Mouse (Mus musculus): ENCODE measurements around the gene Cfap161. TPM values are rescaled to one million over a fixed set of nuclear protein-coding genes. Genes with fewer than 3 reads are reported as not detected.

Cfap161 gene
- polyA plus RNA-seq, 2 experiments, result 0.08 TPM; not detected in 1

DNA sequence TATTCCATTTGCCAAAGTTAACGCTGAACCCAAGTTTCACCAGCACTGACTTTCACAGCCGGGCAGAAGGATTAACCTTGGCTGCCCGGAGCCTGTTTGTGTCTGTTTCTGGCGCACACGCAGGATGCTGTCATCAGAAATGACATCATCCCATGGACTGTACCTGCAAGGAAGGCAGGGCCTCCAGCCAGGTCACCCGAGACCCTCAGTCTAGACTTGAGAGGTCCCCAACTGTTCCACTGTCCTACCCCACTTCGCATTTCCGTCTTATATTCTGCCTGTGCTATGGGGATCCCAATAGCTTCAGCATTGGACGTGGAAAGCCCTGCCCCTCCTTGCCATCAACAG, 49.6 kb downstream of the Cfap161 start:
- ATAC-seq (ENCODE audit: insufficient read depth) (no peak), DNase-seq (ENCODE audit: low read depth in 3 of 3, low spot score in 3 of 3) (no peak)
- Histone ChIP-seq H3K9me3 (ENCODE audit: control insufficient read depth, low read length) (no peaks in the 10 kb centered on the region), H3K9ac (replicated peaks) (no peak overlapping the region), H3K4me3 (ENCODE audit: insufficient read depth in 1 of 2, low read depth in 2 of 2, low read length in 2 of 2) (no peak overlapping the region), H3K4me2 (ENCODE audit: low read depth) (no peak overlapping the region), H3K4me1 (replicated peaks; ENCODE audit: control insufficient read depth in 2 of 2, insufficient read depth in 2 of 2, low read length in 1 of 2) (no peaks in the 10 kb centered on the region), H3K27ac (no peak overlapping the region), H3K36me3 (replicated peaks; ENCODE audit: control insufficient read depth, insufficient read depth, low read depth) (no peaks in the 10 kb centered on the region), H3K27me3 (ENCODE audit: control insufficient read depth, insufficient read depth, low read length) (no peaks in the 10 kb centered on the region)
- TF ChIP-seq EP300 (IDR thresholded peaks at IDR 0.05; ENCODE audit: low read depth), result no peak
- TF ChIP-seq CTCF (IDR thresholded peaks at IDR 0.05; ENCODE audit: low read depth), result no peak
- WGBS (ENCODE audit: insufficient replicate concordance), result 71% methylated on average over 9 of the region's 9 CpGs

DNA sequence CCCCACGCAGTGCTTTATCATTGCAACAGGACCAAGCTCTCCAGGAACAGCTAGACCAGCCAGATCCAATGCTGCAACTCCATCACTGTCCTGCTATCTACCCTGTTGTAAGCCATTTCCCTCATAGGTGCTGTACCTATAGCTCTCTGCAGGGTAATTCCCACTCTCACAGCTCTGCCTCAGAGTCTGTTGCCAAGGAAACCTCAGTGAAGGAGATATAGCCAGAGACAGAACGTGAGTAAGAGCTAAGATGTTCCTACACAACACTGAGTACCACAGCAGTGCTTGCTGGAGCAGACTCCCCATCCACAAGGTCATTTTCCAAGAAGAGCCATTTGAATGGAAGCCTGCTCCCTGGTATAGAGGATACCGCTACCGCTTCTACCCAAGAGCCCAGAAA, 50.4 kb downstream of the Cfap161 start:
- H3K4me2 ChIP-seq (ENCODE audit: low read depth), result no peak overlapping the region
- H3K9ac ChIP-seq (replicated peaks), result no peak overlapping the region
- no peaks in the 10 kb centered on the region for H3K9me3 ChIP-seq (ENCODE audit: control insufficient read depth, low read length)
- DNase-seq (ENCODE audit: low read depth in 3 of 3, low spot score in 3 of 3) (no peak), ATAC-seq (ENCODE audit: insufficient read depth) (no peak)
- no peak for TF ChIP-seq EP300 (IDR thresholded peaks at IDR 0.05; ENCODE audit: low read depth)
- TF ChIP-seq CTCF (IDR thresholded peaks at IDR 0.05; ENCODE audit: low read depth), result no peak
- no peaks in the 10 kb centered on the region for H3K27me3 ChIP-seq (ENCODE audit: control insufficient read depth, insufficient read depth, low read length)
- H3K4me1 ChIP-seq (replicated peaks; ENCODE audit: control insufficient read depth in 2 of 2, insufficient read depth in 2 of 2, low read length in 1 of 2), result no peaks in the 10 kb centered on the region
- H3K4me3 ChIP-seq (ENCODE audit: insufficient read depth in 1 of 2, low read depth in 2 of 2, low read length in 2 of 2), result no peak overlapping the region
- no peak overlapping the region for H3K27ac ChIP-seq
- 66% methylated on average over 4 of the region's 4 CpGs for WGBS (ENCODE audit: insufficient replicate concordance)
- H3K36me3 ChIP-seq (replicated peaks; ENCODE audit: control insufficient read depth, insufficient read depth, low read depth), result no peaks in the 10 kb centered on the region

DNA sequence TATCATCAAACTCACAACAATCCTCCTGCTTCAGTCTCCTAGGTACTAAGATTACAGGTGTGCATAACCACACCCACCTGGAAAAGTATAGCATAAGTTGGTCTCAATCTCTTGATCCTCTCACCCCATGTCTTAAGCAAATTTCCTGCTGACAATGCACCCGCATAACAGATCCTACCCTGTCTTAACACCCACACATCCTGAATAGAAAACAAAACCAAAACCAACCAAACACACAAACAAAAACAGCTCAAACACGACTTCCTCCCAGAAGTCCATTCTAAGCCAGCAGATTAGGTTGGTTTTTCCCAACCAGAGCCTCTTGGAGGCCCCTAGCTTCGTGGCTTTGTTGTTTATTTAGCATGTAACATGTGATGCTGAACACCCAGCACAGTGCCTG, 52.0 kb downstream of the Cfap161 start:
- no peak for TF ChIP-seq EP300 (IDR thresholded peaks at IDR 0.05; ENCODE audit: low read depth)
- TF ChIP-seq CTCF (IDR thresholded peaks at IDR 0.05; ENCODE audit: low read depth), result no peak
- no peaks in the 10 kb centered on the region for H3K36me3 ChIP-seq (replicated peaks; ENCODE audit: control insufficient read depth, insufficient read depth, low read depth)
- ATAC-seq (ENCODE audit: insufficient read depth) (no peak), DNase-seq (ENCODE audit: low read depth in 3 of 3, low spot score in 3 of 3) (no peak)
- WGBS (ENCODE audit: insufficient replicate concordance), result 26% methylated on average over 3 of the region's 3 CpGs
- no peaks in the 10 kb centered on the region for H3K4me1 ChIP-seq (replicated peaks; ENCODE audit: control insufficient read depth in 2 of 2, insufficient read depth in 2 of 2, low read length in 1 of 2)
- H3K27ac ChIP-seq, result no peak overlapping the region
- H3K9ac ChIP-seq (replicated peaks), result no peak overlapping the region
- H3K27me3 ChIP-seq (ENCODE audit: control insufficient read depth, insufficient read depth, low read length), result no peaks in the 10 kb centered on the region
- H3K4me2 ChIP-seq (ENCODE audit: low read depth), result no peak overlapping the region
- H3K4me3 ChIP-seq (ENCODE audit: insufficient read depth in 1 of 2, low read depth in 2 of 2, low read length in 2 of 2), result no peak overlapping the region
- H3K9me3 ChIP-seq (ENCODE audit: control insufficient read depth, low read length), result no peaks in the 10 kb centered on the region

DNA sequence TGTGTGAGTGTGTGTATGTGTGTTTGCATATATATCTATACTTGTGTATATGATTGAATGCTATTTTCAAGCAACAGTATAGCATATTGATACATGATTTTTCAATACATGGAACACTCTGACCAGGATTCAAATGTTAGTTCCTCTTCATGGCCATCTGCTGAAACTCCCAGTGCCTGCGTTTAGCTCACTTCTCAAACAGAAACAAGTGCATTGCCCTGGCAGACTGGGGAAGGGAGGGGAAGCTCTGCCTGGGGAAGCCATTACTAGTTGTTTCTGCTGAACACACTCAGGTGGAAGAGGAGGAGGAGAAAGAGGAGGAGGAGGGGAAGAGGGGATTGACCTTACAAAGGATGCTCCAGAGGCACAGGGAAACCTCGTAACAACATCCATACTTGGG, 52.7 kb downstream of the Cfap161 start:
- H3K4me2 ChIP-seq (ENCODE audit: low read depth), result no peak overlapping the region
- H3K36me3 ChIP-seq (replicated peaks; ENCODE audit: control insufficient read depth, insufficient read depth, low read depth), result no peaks in the 10 kb centered on the region
- H3K4me3 ChIP-seq (ENCODE audit: insufficient read depth in 1 of 2, low read depth in 2 of 2, low read length in 2 of 2), result no peak overlapping the region
- no peak overlapping the region for H3K27ac ChIP-seq
- H3K9ac ChIP-seq (replicated peaks), result no peak overlapping the region
- H3K27me3 ChIP-seq (ENCODE audit: control insufficient read depth, insufficient read depth, low read length), result no peaks in the 10 kb centered on the region
- no peak for ATAC-seq (ENCODE audit: insufficient read depth)
- DNase-seq (ENCODE audit: low read depth in 3 of 3, low spot score in 3 of 3), result no peak
- H3K9me3 ChIP-seq (ENCODE audit: control insufficient read depth, low read length), result no peaks in the 10 kb centered on the region
- 56% methylated on average over 2 of the region's 2 CpGs for WGBS (ENCODE audit: insufficient replicate concordance)
- H3K4me1 ChIP-seq (replicated peaks; ENCODE audit: control insufficient read depth in 2 of 2, insufficient read depth in 2 of 2, low read length in 1 of 2), result no peaks in the 10 kb centered on the region
- no peak for TF ChIP-seq EP300 (IDR thresholded peaks at IDR 0.05; ENCODE audit: low read depth)
- TF ChIP-seq CTCF (IDR thresholded peaks at IDR 0.05; ENCODE audit: low read depth), result no peak

DNA sequence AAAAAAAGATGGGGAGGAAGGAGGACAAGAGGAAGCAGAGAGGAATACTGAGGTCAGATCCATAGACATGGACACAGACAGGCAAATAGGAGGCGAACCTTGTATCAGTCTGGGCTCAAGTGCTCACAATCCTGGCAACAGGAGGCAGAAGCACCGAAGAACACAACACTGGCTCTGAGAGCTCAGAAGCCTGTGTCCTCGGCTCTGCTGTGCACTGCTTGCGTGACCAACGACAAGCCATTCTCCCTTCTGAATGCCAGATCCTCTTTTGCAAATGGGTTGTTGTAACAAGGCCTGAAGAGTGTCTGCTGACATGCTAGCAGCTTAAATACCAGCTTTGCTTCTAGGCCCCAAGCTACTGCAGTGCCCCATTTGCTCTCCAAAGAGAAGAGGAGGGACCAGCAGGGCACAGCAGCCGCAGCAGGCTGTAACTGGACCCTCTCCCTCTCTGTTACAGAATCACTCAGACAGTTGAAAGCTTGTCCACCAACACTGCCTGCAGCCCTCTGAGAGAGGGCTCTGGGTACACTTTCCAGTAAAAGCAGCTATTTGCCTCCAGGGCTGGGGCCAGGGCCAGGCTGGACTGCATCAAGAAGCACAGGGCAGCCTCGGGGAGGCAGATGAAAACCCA, 54.9 kb downstream of the Cfap161 start:
- Histone ChIP-seq H3K9ac (replicated peaks) (no peak overlapping the region), H3K9me3 (ENCODE audit: control insufficient read depth, low read length) (no peaks in the 10 kb centered on the region), H3K27ac (no peak overlapping the region), H3K4me1 (replicated peaks; ENCODE audit: control insufficient read depth in 2 of 2, insufficient read depth in 2 of 2, low read length in 1 of 2) (no peaks in the 10 kb centered on the region), H3K27me3 (ENCODE audit: control insufficient read depth, insufficient read depth, low read length) (no peaks in the 10 kb centered on the region), H3K36me3 (replicated peaks; ENCODE audit: control insufficient read depth, insufficient read depth, low read depth) (no peaks in the 10 kb centered on the region), H3K4me2 (ENCODE audit: low read depth) (no peak overlapping the region), H3K4me3 (ENCODE audit: insufficient read depth in 1 of 2, low read depth in 2 of 2, low read length in 2 of 2) (no peak overlapping the region)
- no peak for ATAC-seq (ENCODE audit: insufficient read depth)
- 51% methylated on average over 7 of the region's 7 CpGs for WGBS (ENCODE audit: insufficient replicate concordance)
- DNase-seq (ENCODE audit: low read depth in 3 of 3, low spot score in 3 of 3), result no peak
- TF ChIP-seq CTCF (IDR thresholded peaks at IDR 0.05; ENCODE audit: low read depth) (no peak), EP300 (IDR thresholded peaks at IDR 0.05; ENCODE audit: low read depth) (no peak)

Measured in liver, embryonic 14.5 days (tissue).